Mouse (Mus musculus) forelimb bud, embryonic 11.5 days (tissue): ENCODE results near the gene Sept9.

Source experiments
- DNase-seq: peaks from one replicate; pipeline ENCODE4 v3.0.0-alpha.2; 2012; ENCODE audit warnings: low read depth, low spot score

Sept9 gene

DNA sequence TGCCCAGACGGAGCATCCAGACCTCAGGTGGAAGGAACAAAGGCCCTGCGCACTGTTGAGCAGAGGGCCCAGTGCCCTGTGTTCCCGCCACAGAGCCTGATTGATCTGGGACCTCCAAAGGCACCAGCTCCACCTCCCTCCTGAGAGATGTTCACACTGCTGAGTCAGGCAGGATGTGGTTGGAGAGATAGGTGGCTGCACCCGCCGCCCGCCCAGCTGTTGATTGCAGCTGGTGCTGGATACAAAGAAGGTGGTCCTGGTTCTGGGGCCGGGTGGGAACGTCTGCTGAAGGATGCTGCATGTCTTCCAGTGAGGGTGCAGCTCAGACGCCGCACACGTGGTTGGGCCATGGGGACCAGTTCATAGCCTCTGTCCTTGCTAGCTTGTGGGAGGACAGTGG is 93.0 kb downstream of the Sept9 start:
- no peak for DNase-seq

DNA sequence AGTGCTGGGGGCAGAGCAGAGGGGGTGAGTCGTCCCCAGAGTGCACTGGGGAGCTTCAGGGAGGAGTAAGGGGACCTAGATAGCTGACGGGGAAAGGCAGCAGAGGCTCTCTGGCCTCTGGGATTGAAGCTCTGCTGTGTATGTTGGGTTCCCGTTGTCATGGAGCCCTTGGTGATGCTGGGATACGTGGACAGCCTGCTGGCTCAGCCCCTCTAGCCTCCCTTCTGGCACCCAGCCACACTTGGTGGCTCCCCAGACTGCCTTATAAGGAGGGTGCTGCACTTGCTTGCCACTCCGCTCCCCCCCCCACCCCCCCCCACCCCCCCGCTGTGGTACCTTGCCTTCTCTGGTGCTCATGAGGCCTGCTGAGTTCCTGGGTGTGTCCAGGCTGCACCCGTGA is 95.8 kb downstream of the Sept9 start:
- DNase-seq: no peak

DNA sequence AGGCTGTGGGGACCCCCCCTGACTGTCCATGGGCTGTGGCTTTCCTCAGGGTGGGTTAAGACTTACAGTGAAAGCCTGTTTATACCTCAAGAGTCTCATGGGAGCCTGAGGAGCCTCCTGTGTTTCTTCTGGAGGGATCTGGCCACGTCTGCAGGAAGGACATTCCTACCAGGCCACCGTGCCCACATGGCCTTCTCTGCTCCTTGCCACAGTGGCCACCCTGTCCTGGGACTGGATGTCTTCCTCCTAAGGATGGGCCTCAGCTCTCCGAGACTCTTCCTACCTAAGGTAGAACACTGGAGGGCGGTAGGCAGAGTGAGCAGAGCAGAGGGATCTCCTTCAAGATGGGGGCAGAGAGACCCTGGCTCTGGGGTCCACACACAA is 96.6 kb downstream of the Sept9 start:
- DNase-seq: no peak

DNA sequence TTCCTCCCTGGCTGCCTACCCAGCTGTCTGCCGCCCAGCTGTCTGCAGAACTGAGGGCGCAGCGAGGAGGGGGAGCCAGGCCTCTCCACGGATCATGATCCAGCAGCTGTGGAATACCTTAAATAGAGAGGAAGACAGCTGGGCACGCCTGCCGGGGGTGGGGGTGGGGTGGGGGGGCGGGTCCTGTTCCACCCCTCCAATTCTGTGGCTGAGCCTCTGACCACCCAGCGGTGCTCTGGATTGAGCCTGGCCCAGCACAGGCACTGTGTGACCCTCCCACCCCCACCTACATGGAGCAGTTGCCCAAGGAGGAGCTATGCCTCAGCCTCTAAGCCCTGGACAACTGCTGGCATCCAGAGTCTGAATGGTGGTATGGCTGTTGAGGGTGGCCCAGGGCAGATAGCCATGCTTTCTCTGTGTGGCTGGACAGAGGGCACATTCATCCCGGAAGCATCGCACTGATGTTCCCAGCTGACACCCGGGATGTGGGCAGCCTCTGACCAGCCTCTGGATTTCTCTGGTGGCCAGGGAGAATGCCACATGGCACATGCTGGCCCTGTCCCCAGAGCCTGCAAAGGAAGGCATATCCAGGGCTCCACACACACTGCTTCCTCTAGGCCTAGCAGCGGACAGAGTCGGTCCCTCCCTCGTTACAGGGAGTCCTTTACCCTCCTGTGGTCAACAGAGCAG is 97.2 kb downstream of the Sept9 start:
- DNase-seq: no peak

DNA sequence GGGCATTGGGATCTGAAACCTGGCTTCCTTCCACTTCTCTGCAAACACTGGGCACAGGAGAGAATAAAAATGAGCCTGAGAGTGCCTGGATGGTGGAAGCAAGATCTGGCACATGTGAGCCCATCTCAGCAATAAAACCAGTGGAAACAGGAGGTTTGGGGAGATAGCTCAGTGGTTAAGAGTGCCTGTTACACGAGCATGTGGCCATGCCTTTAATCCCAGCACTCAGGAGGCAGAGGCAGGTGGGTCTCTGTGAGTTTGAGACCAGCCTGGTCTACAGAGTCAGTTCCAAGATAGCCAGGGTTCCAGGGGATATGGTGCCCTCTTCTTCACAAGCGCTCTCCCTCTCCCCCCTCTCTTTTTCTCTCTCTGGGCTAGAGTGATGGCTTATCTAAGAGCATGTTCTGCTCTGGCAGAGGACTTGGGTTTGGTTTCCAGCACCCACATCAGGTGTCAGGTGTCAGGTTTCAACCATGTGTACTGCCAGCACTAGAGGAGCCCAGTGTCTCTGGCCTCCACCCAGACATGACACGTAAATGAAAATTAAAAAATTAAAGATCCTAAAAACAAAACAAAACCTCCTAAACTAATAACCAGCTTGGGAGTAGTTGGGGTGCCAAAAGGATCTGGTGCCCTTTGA is 97.8 kb downstream of the Sept9 start:
- DNase-seq: no peak

DNA sequence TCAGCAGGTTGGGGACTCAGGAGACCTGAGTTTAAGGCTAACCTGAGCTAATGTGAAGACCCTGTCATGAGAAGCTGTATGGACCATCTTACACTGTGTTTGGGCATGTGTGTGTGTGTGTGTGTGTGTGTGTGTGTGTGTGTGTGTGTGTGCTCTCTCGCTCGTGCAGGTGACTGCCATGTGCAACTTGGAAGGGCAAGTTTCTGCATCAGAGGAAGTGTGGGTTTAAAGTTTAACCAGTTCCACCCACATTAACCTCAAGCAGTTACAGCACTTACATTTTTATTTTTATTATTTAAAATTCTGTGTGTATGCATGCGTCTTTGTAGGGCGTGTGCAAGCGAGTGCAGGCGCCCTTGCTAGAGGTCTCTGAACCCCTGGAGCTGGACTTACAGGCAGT is 100.3 kb downstream of the Sept9 start:
- DNase-seq: no peak

DNA sequence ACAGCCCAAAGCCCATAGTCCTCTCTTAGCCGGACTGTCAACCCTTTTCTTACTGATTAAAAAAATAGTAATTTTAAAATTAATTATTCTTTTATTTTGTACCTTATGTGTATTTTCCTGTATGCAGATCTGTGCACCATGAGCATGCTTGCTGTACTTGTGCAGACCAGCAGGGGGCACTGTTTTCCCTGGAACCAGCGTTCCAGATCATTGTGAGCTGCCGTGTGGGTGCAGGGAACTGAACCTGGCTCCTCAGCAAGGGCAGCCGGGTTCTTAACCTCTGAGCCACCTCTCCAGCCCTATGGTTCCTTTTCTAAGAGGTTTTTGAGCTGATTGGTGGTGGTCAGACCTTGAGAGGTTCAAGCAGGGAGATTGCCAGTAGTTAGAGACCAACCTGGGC is 101.3 kb downstream of the Sept9 start:
- no peak for DNase-seq

DNA sequence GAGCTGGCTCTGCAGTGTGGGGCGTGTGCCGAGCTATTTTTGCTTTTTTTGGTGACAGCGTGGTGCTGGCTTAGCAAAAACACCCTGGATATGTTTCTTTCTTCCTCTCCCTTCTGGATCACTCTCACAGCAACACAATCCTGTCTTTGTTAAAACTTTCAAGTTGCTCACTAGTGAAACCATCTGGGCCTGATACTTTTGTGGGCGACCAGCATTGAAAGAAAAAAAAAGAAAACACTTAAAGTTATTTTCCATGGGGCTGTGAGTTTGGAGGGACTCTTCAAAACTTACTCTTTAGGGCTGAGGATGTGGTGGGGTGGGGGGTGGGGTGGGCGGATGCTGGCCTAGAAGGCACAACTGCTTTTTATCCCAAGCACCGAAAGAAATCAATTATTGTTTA is 102.3 kb downstream of the Sept9 start:
- no peak for DNase-seq

DNA sequence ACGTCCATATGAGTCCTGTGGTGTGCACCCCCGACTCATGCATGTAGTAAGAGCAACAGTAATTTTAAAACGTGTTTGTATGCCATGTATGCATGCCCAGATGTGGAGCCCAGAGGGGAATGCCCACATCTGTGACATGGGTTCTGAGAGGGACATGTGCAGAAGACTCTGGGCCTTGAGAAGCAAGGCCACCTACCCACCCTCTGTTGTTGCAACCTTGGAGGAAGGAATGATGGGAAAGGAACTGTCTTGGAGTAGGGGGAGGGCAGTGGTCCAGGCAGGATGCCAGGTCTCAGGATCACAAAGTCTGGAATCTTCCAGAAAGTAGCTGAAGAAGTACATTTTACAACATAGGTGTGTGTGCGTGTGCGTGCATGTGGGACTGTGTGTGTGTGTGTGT is 102.9 kb downstream of the Sept9 start:
- no peak for DNase-seq

DNA sequence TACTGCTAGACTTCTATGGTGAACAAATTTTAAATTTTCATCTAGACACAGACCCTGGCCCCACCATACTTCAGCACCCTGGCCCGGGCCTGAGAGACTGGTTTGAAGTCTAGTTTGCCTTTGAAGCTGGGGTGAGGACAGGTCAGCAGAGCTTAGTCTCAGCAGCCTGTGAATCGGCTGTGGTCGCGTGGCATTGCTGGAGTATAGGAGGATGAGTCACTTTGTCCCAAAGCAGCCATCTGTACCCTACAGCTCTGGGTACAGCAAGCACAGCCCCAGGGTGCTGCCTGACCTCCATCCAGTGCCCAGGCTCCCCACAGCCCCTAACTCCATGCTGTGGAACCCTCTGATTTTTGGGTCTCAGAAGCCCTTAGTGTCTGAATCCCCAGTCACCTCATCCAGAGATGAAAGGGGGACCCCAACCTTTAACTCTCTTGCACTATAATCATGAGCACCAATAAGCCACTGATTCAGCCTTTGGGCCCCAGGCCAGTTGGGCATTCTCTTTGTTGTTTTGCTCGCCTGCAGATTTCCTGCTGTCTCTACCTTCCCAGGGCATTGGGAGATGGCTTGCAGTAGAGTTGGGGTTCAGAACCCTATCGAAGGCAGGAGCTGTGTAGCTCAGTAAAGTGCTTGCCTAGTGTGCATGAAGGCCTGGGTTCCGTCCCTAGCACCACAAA is 106.2 kb downstream of the Sept9 start:
- no peak for DNase-seq

DNA sequence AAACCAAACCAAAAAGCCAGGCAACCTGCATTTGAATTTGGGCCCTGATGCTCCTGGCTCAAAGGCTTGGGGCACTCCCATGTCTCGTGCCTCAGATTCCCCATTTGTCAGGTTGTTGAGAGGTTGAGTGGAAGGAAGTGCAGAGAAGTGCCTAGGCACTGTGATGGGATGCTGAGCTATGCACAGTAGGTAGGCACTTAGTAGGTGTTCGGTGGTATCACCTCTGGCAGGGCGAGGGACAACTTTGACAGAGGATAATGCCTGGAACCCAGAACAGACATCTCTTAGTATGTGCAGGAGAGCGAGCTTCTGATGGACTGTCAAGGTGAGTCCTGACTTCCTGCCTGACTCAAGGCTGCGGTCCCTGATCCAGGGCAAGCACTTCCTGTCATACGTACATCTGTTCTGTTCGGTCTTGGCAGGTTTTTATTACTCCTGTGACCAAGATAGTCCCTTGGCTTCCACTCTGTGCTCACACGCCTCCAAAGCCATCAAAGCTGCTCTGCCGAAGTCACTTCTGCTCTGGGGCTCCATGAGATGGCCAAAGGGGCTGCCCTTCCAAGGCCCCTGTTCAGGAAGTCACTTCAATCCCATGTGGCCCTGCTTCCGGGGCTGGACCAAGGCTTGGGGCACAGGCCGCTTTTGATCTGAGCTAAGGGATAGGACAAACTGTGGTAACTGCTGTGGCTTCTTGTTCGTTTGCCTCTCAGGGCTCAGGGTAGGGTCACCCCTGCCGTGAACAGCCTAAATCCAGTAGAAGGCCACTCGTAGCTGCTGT is 107.0 kb downstream of the Sept9 start:
- DNase-seq: no peak

DNA sequence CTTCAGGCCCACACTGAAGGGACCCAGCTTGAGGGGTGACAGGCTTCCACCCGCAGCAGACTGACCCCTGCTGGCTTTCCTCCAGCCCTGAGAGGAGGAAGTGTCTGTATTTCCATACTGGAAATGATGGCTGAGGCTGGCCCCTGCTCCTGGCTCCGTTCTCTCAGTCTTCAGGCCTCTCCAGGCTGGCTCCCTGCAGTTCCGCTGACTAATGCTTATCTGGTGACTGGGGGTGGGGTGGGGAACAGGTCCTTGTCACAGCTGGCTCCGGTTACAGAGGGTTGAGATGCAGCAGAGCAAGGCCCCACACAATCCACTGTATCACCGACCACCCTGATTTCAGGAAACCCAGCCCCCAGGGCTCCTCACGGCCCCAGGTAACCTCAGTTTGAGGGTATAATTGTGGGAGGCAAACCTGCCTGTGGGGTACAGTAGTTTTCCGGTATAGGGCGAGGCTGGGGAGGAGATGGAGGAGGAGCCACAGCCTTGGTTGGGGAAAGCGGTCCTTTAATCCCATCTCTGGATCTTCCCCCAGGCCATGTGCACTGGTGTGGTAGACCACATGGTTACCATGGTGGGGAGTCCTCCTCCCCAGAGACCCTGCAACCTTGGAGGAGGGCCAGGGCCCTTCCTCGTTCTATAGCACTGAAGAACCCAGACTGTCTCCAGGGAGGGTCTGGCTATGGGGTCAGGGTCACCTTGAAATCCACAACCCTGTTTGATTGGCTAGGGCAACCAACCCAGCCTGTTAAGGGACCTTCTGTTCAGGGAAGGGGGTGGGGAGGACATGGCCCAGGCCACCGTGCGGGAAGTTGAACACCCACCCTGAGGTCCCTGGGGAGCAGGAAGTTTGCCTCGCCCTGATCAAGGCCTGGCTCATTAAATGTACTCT is 108.7 kb downstream of the Sept9 start:
- no peak for DNase-seq

DNA sequence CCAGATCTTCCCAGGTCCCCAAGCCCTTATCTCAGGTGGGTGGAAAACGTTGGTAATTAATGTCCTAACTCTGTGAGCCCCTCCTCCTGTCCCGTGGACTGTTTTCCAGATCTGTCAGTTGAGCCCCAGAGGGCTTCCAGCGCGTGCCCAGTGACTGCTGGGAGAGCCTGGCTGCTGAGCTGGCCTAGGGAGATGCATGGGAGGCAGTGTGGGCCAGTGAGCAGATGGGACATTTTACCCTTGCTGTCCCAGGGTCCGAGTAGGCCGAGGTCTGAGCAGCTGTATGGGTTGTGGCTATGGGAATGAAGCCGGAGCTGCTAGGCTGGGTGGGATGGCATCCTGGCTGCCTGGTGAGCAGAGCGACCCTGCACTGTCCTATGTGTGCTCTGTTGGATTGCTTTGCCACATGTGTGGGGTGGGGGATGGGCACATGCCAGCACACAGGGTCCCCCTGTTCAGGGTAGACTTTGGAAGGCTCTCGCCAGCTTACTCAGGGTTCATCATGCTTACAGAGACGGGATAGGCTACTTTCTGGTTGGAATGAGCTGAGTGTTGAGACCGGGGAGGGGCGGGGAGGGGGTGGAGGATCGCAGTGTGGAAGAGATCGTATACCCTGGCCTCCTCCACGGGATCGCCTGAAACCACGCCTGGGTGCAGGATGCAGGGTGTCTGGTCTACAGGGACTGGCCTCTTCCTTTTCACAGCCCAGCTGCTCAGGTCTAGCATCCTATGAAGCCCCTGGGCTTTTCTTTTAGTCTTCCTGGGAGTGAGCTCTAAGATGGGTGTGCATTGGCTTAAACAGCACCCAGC is 109.9 kb downstream of the Sept9 start:
- DNase-seq: no peak

DNA sequence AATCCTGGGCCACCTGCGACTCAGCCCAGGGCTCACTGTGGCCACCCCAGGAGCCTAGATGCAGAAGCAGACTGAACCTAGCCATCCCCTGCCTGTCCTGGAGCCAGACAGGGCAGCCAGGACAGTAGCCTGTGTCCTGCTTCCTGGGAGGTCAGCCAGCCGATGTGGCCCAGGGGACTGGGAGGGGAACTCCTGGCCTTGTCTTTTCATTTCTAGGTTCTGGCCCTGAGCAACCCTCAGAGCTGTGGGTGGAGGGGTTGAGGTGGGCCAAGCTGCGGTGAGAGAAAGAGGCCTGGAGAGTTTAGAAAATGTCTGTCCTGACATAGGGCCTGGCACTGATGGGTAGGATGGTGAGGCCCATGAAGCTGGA is 110.4 kb downstream of the Sept9 start:
- DNase-seq: no peak

DNA sequence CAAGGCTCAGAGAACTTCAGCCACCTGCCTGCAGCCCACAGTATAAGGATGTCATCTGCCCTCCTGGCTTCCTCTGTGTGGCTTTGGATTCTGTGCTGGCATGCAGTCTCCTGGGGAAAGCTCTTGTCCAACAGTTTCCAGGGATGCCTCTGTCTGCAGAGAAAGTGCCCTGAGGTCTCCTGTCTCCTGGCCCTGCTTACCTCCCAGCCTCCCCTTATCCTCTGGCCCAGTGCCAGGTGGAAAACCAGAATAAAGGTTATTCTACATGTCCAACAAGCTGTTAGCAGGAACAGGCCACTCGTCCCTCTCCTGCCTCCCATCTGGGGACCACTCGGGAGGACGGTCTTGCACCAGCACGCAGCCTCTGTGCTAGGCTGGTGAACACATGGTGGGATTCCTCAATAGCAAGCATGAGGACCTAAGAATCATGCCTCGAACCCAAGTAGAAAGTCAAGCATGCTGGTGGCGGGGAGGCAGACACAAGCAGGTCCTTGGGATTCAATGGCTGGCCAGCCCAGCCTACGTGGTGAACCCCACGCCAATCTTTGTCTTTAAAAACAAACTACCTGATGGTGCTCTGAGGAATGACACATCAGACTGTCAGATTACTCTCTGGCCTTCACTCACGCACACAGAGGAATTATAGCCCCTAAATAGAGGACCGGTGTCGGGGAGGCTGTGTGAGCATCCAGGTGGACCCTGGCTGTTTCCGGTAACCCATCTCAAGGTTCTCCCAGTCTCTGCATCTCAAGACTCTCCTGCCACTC is 111.1 kb downstream of the Sept9 start:
- DNase-seq: no peak

DNA sequence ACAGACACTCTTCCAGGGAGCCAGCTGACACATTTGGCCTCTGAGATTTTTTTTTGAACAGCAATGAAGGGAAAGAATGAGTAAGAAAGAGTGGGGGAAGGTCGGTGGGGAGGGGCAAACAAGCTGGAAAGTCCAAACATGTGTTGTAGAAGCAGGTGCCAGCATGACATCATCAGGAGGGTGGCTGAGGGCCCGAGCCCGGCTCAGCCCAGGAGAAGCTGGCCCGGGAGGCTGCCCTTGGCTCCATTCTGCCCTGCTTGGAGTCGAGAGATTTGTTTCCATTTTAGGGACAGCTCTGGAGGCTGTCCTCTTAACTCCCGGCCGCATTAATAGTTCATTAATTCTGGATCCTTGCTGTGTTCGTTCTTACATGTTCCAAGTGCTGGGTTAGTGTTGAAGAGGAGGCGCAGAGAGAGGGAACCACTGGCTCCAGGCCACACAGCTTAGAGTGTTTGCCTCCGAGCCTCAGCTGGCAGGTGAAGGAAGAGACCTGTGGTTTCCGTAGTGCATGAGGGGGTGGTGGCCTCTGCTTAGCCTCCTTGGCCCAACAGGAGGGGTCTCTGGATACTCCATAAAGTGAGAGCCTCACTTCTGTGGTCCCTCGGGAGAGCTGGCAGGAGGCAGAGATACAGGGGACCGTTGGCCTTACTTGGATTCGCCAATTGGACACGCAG is 111.8 kb downstream of the Sept9 start:
- no peak for DNase-seq

DNA sequence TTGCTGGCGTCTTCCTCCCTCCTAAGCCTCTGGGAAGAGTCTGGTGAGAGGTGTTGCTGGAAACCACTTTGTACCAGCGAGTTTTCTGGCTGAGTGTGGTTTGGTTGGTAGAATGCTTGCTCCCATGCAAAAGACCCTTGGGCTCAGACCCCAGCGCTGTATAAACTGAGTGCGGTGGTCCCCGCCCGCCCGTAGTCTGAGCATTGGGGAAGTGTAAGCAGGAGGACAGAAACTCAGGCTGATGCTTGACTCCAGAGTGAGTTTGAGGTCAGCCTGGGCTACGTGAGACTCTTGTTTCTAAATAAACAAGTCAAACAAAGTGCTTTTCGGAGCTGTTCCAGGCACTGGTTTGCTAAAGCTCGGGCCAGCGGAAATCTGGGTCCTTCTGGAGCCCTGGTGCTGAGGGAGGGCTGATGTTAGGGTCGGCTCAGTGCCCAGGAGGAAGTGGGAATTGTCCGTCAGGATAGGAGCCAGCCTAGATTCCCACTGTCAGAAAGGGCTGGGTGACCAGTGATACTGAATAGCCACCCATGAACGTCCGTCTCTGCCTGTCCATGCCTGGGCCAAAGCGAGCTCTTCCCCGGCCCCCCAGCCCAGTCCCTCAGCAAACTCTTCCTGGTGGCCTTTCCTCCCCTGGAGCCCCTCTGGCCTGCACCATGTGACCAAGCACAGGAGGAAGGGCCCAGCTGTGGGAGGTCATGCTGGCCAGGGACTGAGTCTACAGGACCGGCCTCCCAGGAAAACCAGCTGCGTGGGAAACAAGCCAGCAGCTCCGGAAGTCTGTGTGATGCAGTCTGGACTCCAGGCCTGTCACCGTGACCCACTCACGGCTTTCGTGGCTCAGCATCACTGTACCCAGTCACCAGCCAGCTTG is 112.8 kb downstream of the Sept9 start:
- DNase-seq: no peak

DNA sequence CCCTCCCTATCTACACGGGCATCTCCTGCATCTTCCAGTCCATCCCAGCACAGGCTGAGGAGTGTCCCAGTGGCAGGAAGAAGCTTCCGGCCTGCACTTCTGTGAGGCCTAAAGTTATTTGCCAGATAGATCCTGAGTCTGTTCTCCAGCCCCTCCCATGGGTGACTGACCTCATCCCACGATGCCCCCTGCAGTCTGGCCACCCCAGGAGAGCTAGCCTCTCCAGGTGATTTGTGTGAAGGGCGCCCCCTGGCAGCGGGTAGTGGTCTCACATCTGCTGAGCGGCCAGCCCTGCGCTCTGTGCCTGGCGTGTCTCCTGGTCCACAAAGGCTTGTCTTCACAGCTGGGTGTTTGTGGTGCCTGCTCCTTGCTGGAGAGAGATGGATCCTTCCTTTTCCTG is 113.5 kb downstream of the Sept9 start:
- DNase-seq: no peak
